Mouse (Mus musculus): ENCODE data around the gene Dlgap3. TPM values are rescaled to one million over a fixed set of nuclear protein-coding genes. Genes with fewer than 3 reads are reported as not detected.
A peak's percentile ranks its signal among the peaks of the same experiment; 100 is the strongest.

The Dlgap3 gene
- polyA plus RNA-seq, 1 experiment from 2014 or later = 6.7 TPM

GRCm38 (mm10) chr4:127249701-127250349 is 80.8 kb downstream of the Dlgap3 start:
- 1% methylated on average over 5 of the region's 5 CpGs for whole genome bisulfite sequencing
- H3K36me3 ChIP-seq (ENCODE audit: control insufficient read depth, insufficient read depth, low read length) = no peaks in the 10 kb centered on the region; the same call in 1 of the 2 replicates
- no peak overlapping the region for H3K4me2 ChIP-seq (replicated peaks; ENCODE audit: low read depth, low read length)
- H3K9me3 ChIP-seq (ENCODE audit: control insufficient read depth, low read length) = no peaks in the 10 kb centered on the region
- no peaks in the 10 kb centered on the region for H3K27me3 ChIP-seq (ENCODE audit: control insufficient read depth, insufficient read depth, low read length)
- no peak overlapping the region for H3K9ac ChIP-seq (ENCODE audit: low read depth, low read length)
- no peak overlapping the region for H3K4me3 ChIP-seq (ENCODE audit: low read depth, low read length)
- no peaks in the 10 kb centered on the region for H3K4me1 ChIP-seq (replicated peaks; ENCODE audit: control insufficient read depth, insufficient read depth, low read length)
- peak; percentile 96 for DNase-seq (ENCODE audit: low spot score)
- no peak overlapping the region for H3K27ac ChIP-seq (ENCODE audit: low read depth, low read length)
- ATAC-seq (ENCODE audit: low FRiP score) = peak; percentile 90

- H3K4me3 ChIP-seq (ENCODE audit: low read depth, low read length) = no peak overlapping the region
- WGBS = 63% methylated on average over 22 of the region's 22 CpGs
- H3K36me3 ChIP-seq (ENCODE audit: control insufficient read depth, insufficient read depth, low read length) = no peaks in the 10 kb centered on the region; the same call in 1 of the 2 replicates
- H3K9me3 ChIP-seq (ENCODE audit: control insufficient read depth, low read length) = no peaks in the 10 kb centered on the region
- no peak overlapping the region for H3K9ac ChIP-seq (ENCODE audit: low read depth, low read length)
- H3K27ac ChIP-seq (ENCODE audit: low read depth, low read length) = no peak overlapping the region
- ATAC-seq (ENCODE audit: low FRiP score) (no peak), DNase-seq (ENCODE audit: low spot score) (no peak)
- H3K4me2 ChIP-seq (replicated peaks; ENCODE audit: low read depth, low read length) = no peak overlapping the region
- no peaks in the 10 kb centered on the region for H3K27me3 ChIP-seq (ENCODE audit: control insufficient read depth, insufficient read depth, low read length)
- no peaks in the 10 kb centered on the region for H3K4me1 ChIP-seq (replicated peaks; ENCODE audit: control insufficient read depth, insufficient read depth, low read length)
These were observed 83.1 kb downstream of the Dlgap3 start for GRCm38 (mm10) chr4:127251963-127252585.

GRCm38 (mm10) chr4:127256739-127257138 is 87.7 kb downstream of the Dlgap3 start:
- Histone ChIP-seq H3K9me3 (ENCODE audit: control insufficient read depth, low read length) (no peaks in the 10 kb centered on the region), H3K4me3 (ENCODE audit: low read depth, low read length) (no peak overlapping the region), H3K4me1 (replicated peaks; ENCODE audit: control insufficient read depth, insufficient read depth, low read length) (no peaks in the 10 kb centered on the region), H3K36me3 (ENCODE audit: control insufficient read depth, insufficient read depth, low read length) (no peaks in the 10 kb centered on the region), H3K4me2 (replicated peaks; ENCODE audit: low read depth, low read length) (no peak overlapping the region), H3K27me3 (ENCODE audit: control insufficient read depth, insufficient read depth, low read length) (no peaks in the 10 kb centered on the region), H3K27ac (ENCODE audit: low read depth, low read length) (no peak overlapping the region), H3K9ac (ENCODE audit: low read depth, low read length) (no peak overlapping the region)
- WGBS = 61% methylated on average over 5 of the region's 5 CpGs
- DNase-seq (ENCODE audit: low spot score) (no peak), ATAC-seq (ENCODE audit: low FRiP score) (no peak)

- ATAC-seq (ENCODE audit: low FRiP score) (no peak), DNase-seq (ENCODE audit: low spot score) (no peak)
- Histone ChIP-seq H3K27ac (ENCODE audit: low read depth, low read length) (no peak overlapping the region), H3K4me1 (replicated peaks; ENCODE audit: control insufficient read depth, insufficient read depth, low read length) (no peaks in the 10 kb centered on the region), H3K4me3 (ENCODE audit: low read depth, low read length) (no peak overlapping the region), H3K36me3 (ENCODE audit: control insufficient read depth, insufficient read depth, low read length) (no peaks in the 10 kb centered on the region), H3K27me3 (ENCODE audit: control insufficient read depth, insufficient read depth, low read length) (no peaks in the 10 kb centered on the region), H3K9ac (ENCODE audit: low read depth, low read length) (no peak overlapping the region), H3K4me2 (replicated peaks; ENCODE audit: low read depth, low read length) (no peak overlapping the region), H3K9me3 (ENCODE audit: control insufficient read depth, low read length) (no peaks in the 10 kb centered on the region)
- WGBS = 67% methylated on average over 12 of the region's 12 CpGs
These were observed 89.3 kb downstream of the Dlgap3 start for GRCm38 (mm10) chr4:127258186-127258897.

GRCm38 (mm10) chr4:127261601-127262000 is 92.6 kb downstream of the Dlgap3 start:
- H3K4me2 ChIP-seq (replicated peaks; ENCODE audit: low read depth, low read length) = no peak overlapping the region
- H3K27ac ChIP-seq (ENCODE audit: low read depth, low read length) = no peak overlapping the region
- no peak for ATAC-seq (ENCODE audit: low FRiP score)
- no peak overlapping the region for H3K9ac ChIP-seq (ENCODE audit: low read depth, low read length)
- no peaks in the 10 kb centered on the region for H3K36me3 ChIP-seq (ENCODE audit: control insufficient read depth, insufficient read depth, low read length)
- no peaks in the 10 kb centered on the region for H3K27me3 ChIP-seq (ENCODE audit: control insufficient read depth, insufficient read depth, low read length)
- no peaks in the 10 kb centered on the region for H3K4me1 ChIP-seq (replicated peaks; ENCODE audit: control insufficient read depth, insufficient read depth, low read length)
- WGBS = 91% methylated on average over 14 of the region's 14 CpGs
- no peak for DNase-seq (ENCODE audit: low spot score)
- no peak overlapping the region for H3K4me3 ChIP-seq (ENCODE audit: low read depth, low read length)
- no peaks in the 10 kb centered on the region for H3K9me3 ChIP-seq (ENCODE audit: control insufficient read depth, low read length)

GRCm38 (mm10) chr4:127263438-127264182 is 94.6 kb downstream of the Dlgap3 start:
- Histone ChIP-seq H3K27ac (ENCODE audit: low read depth, low read length) (0 out of 2 replicates have a peak overlapping the region, but pooled peaks have one; percentile 13), H3K4me3 (ENCODE audit: low read depth, low read length) (no peak overlapping the region), H3K9me3 (ENCODE audit: control insufficient read depth, low read length) (no peaks in the 10 kb centered on the region), H3K27me3 (ENCODE audit: control insufficient read depth, insufficient read depth, low read length) (no peaks in the 10 kb centered on the region), H3K4me1 (replicated peaks; ENCODE audit: control insufficient read depth, insufficient read depth, low read length) (no peaks in the 10 kb centered on the region), H3K36me3 (ENCODE audit: control insufficient read depth, insufficient read depth, low read length) (no peaks in the 10 kb centered on the region), H3K9ac (ENCODE audit: low read depth, low read length) (no peak overlapping the region), H3K4me2 (replicated peaks; ENCODE audit: low read depth, low read length) (no peak overlapping the region)
- WGBS = 62% methylated on average over 19 of the region's 19 CpGs
- ATAC-seq (ENCODE audit: low FRiP score) (no peak), DNase-seq (ENCODE audit: low spot score) (peak; percentile 31)

GRCm38 (mm10) chr4:127264183-127264554 is 95.2 kb downstream of the Dlgap3 start:
- no peak overlapping the region for H3K27ac ChIP-seq (ENCODE audit: low read depth, low read length)

GRCm38 (mm10) chr4:127278451-127279001 is 109.5 kb downstream of the Dlgap3 start:
- H3K9ac ChIP-seq (ENCODE audit: low read depth, low read length) = no peak overlapping the region
- no peak overlapping the region for H3K4me3 ChIP-seq (ENCODE audit: low read depth, low read length)
- H3K27me3 ChIP-seq (ENCODE audit: control insufficient read depth, insufficient read depth, low read length) = no peaks in the 10 kb centered on the region
- DNase-seq (ENCODE audit: low spot score) (no peak), ATAC-seq (ENCODE audit: low FRiP score) (no peak)
- no peaks in the 10 kb centered on the region for H3K36me3 ChIP-seq (ENCODE audit: control insufficient read depth, insufficient read depth, low read length)
- H3K27ac ChIP-seq (ENCODE audit: low read depth, low read length) = no peak overlapping the region
- H3K4me1 ChIP-seq (replicated peaks; ENCODE audit: control insufficient read depth, insufficient read depth, low read length) = no peaks in the 10 kb centered on the region
- H3K4me2 ChIP-seq (replicated peaks; ENCODE audit: low read depth, low read length) = no peak overlapping the region
- WGBS = 43% methylated on average over 9 of the region's 9 CpGs
- H3K9me3 ChIP-seq (ENCODE audit: control insufficient read depth, low read length) = no peaks in the 10 kb centered on the region

More at GRCm38 (mm10) chr4:127264183-127264554, 95.2 kb downstream of the Dlgap3 start:
- Histone ChIP-seq H3K4me1 (replicated peaks; ENCODE audit: control insufficient read depth, insufficient read depth, low read length) (no peaks in the 10 kb centered on the region), H3K27me3 (ENCODE audit: control insufficient read depth, insufficient read depth, low read length) (no peaks in the 10 kb centered on the region), H3K4me3 (ENCODE audit: low read depth, low read length) (no peak overlapping the region), H3K4me2 (replicated peaks; ENCODE audit: low read depth, low read length) (no peak overlapping the region), H3K9ac (ENCODE audit: low read depth, low read length) (no peak overlapping the region), H3K9me3 (ENCODE audit: control insufficient read depth, low read length) (no peaks in the 10 kb centered on the region), H3K36me3 (ENCODE audit: control insufficient read depth, insufficient read depth, low read length) (no peaks in the 10 kb centered on the region)
- ATAC-seq (ENCODE audit: low FRiP score) (no peak), DNase-seq (ENCODE audit: low spot score) (no peak)
- 53% methylated on average over 5 of the region's 5 CpGs for WGBS
